Mouse (Mus musculus): ENCODE measurements around the gene Asna1. TPM values are rescaled to one million over a fixed set of nuclear protein-coding genes. Genes with fewer than 3 reads are reported as not detected.

The Asna1 gene
- polyA plus RNA-seq (2017; shearing (Covaris generic)), result 52.2 TPM

DNA sequence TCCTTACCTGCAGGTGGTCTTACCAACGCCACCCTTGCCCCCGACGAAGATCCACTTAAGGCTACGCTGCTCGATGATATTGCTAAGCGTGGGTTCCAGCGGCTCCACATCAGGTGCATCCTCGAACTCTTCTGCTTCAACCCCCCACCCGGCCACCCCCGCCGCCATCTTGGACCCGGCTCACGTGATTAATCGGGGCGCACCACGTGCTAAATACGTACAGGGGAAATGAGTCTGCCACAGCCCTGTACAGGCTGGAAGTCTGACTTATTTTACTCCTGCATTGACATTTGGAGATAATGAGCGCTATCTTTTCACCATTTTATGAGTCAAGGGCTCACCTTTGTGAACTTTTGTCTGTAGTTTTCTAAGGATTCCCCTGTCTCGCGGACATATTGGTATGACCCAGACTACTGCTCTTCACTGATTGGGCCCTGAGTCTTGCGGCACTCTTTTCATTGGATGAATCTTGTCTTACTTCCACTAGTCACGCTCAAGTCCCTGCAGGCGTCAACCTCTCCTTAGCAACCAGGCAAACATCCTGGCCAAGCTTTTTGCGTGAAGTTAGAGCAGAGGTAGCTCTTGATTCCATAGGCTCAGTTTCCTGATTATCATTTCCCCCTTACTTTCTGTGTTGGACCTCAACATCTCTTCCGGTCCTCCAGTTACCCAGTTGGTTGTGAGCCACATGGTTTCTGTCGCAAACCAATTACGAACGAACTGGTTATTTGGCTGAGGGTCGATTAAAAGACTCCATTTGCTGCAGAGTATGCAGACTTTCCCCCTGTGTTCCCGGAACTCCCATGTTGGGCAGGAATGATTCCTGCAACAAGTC lies at the start of gene Asna1:
Asna1 (minus strand) TSS at position 184 of the 835 bp plus-strand sequence.

DNA sequence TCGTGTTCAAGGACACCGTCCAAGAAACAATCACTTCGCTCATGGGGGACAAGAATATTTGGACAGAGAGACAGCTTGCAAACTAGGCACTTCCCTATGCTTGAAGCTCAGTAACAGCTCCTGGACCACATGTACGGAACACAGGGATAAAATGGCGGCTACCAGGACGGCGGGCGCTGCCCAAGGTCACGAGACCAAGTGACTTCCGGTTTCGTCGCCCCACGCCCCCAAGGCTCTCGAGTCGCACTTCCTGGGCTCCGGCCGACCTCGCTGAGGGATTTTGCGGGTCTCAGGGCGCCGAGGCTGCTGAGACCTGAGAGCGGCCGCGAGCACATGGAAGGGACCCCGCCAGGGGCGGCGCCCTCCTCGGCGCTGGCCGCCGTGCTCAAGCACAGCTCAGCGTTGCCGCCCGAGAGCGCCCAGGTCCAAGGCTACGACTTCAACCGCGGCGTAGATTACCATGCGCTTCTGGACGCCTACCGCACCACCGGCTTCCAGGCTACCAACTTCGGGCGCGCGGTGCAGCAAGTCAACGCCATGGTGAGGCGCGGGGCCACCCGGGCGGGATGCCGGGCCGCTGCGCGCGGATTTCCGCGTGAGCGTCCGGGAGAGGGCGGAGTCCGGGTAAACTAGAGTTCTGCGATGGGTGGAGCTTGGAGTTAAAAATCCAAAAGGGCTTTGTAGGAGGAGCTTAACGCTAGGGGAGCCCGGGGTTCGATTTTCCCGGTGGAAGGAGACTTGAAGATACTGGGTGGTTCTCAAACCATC lies 46.6 kb upstream of the Asna1 start, which contains the start of gene Dhps:
Dhps (plus strand) TSS at position 244 of the 768 bp plus-strand sequence.

DNA sequence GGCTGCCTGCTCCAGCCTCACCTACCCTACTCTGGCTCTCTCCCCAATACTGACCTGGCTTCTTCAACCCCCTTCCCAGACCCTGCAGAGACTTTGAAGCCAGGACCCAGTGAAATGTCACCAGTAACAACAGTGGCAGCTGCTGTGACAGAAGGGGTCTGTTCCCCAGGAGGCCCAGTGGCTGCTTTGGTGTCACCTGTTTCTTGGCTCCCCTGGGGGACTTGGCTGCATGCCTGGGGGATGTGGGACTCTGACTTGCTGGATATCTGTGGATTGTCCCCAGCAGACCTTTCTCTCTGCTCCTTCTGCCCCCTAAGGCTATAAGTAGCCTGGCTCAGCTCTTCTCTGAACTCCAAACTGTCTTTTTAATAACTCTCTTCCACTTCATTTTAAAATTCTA lies 42.9 kb upstream of the Asna1 start, which contains the start of gene Gm5741:
Gm5741 (minus strand) TSS at position 1 of the 400 bp plus-strand sequence.

DNA sequence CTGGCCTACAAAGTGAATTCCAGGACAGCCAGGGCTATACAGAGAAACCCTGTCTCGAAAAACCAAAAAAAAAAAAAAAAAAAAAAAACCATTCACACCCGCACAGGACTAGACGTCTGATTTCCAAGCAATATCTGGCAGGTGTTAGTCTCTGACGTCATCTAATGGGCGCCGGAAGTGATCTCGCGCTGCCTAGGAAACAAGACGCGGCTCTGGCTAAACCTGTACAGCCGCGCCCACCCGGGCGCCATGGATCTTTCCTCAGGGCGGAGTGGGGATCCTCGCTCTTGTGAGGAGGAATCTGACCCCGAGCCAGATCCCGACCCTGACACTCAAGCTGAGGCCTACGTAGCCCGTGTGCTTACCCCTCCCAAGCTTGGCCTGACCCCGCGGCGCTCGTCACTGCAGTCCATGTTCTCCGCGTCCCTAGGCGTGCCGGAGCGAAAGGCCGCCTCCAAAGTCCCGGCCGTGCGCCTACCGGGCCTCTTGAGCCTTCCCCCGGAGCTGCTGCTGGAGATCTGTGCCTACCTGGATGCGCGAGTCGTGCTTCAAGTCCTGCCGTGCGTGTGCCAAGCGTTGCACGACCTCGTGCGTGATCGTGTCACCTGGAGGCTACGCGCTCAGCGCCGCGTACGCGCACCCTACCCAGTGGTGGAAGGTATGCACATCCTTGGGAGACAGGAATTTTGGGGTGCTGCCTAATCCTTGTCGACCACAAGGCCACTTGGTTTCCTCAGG lies 35.0 kb upstream of the Asna1 start, which contains the start of gene Fbxw9:
Fbxw9 (plus strand) TSS at position 177 of the 738 bp plus-strand sequence.

DNA sequence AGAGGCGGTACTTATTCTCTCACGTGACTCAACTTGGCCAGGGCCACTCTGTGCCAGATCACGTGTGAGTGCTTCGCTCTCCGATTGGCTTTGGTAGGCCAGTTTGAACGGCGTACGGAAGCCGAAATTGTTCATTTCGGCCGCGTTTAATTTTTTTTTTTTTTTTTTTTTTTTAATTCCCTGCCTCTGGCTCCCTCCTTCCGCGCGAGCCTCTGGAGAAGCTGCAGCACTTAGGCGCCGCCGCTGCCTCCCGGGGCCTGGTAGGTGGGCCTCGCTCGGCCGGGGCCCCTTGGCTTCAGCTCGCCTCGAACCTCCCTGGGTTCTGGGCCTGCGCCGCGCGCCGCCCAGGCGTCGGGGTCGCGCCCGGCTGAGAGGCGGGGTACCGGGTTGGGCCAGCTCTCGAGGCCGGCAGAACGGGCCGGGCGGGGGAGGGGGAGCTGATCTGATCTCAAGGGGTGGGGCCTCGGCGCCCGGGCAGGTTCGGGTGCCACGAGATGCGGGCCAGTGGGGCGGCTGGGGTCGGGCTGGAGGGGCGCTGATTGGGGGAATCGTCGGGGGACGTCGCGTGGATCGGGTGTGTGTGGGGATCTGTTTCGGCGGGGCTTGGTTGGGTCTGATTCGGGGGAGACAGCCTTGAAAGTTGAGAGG lies 11.8 kb upstream of the Asna1 start, which contains the start of gene Tnpo2:
Tnpo2 (plus strand) TSS at position 198 of the 648 bp plus-strand sequence.

DNA sequence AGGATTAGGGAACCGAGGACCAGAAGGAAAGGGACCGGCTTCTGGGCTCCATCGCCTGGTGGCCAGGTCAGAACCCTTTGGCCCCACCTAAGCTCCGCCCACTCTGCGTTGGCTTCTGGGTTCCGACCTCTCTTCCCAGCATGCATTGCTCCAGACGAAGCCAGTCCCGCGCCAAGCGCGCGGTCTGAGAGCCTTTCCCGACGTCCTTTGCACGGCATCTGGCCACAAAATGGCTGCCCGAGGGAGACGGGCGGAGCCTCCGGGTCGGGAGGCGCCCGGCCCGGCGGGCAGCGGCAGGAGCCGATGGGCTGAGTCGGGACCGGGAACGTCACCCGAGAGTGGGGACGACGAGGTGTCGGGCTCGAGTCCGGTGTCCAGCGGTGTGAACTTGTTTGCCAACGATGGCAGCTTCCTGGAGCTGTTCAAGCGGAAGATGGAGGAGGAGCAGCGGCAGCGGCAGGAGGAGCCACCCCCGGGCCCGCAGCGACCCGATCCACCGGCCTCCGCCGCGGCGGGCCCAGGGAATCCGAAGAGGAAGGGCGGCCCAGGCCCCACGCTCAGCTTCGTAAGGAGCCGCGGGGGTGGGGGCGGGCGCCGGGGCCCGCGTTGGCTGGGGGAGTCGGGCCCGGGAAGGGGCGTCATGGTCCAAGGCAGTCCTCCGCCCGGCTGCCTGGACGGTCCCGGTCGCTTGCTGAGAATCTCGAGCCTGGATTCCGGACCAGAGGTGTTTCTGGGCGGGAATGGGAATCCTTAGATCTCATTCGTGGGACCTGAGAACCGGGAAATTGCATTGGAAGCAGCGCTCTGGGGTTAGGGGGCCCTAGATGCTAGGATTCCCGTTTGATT lies 1.8 kb upstream of the Asna1 start, which contains the start of gene Trir:
Trir (plus strand) TSS at position 154 of the 846 bp plus-strand sequence.

DNA sequence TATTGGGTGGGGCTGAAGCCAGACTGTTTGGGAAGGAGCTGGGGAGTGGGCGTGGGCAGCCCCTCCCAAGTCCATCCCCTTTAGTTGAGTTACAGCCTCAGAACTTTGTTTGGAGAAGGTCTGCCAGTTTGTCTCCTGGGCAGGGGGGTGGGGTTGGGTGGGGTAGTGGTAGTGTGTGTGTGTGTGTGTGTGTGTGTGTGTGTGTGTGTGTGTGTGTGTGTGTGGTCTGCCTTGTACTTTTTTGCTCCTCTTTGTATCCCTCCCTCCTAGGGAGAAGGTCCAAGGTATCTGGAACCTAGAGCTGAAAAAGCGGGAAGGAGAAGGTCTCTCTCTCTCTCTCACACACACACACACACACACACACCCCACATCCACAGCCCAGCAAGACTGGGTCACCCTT lies 10.7 kb downstream of the Asna1 start, which contains the start of gene Best2:
Best2 (minus strand) TSS at position 101 of the 400 bp plus-strand sequence.

DNA sequence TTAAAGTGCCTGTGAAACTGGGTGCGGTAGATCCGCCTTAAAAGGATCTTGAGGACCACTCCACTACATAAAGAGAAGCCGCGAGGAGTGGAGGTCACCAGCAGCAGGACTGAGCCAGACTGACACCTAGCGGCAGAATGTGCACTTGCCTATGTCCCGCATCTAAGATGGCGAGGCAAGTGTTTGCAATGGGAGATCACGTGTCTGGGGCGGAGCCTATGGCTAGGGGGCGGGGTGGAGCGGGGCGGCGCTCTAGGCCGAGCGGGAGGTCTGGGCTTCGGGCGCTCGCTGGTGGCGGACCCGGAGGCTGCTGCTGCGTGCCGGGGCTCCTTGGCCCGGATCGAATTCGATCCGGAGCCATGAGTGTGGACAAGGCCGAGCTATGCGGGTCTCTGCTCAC lies 34.7 kb downstream of the Asna1 start, which contains the start of gene Hook2:
Hook2 (plus strand) TSS at position 255 of the 400 bp plus-strand sequence.

DNA sequence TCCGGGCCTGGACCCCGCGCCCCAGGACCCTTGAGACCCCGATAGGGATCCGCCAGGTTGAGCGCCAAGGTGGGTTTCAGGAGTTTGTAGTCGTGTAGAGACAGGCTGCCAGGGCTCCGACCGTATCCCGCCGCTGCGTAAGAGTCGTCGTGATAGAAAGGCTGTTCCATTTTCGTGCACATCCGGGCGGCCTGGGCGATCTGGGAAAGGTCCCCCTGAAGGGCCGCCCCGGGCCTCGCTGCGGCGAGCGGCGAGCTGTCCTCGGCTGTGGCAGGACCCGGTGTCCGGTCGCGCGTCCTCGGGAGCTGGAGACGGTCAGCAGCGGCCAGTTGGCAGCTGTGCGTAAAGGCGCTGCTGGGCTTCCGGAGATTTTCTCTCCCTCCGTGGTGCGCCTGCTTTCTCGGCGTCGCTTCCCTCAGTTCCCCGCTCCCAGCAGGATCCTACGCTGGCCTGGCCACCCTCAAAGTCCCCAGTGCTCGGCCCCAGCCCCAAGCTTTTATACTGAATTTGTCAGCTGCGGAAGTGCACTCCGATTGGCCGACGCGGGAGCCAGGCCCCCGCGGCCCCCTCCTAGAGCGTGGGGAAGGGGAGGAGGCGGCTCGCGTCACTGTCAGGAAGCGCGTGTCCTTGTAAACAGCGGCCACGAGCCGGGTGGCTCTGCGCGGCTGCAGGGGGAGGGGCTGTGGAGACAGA lies 46.7 kb downstream of the Asna1 start, which contains the start of gene Junb:
Junb (minus strand) TSS at position 471 of the 693 bp plus-strand sequence.

DNA sequence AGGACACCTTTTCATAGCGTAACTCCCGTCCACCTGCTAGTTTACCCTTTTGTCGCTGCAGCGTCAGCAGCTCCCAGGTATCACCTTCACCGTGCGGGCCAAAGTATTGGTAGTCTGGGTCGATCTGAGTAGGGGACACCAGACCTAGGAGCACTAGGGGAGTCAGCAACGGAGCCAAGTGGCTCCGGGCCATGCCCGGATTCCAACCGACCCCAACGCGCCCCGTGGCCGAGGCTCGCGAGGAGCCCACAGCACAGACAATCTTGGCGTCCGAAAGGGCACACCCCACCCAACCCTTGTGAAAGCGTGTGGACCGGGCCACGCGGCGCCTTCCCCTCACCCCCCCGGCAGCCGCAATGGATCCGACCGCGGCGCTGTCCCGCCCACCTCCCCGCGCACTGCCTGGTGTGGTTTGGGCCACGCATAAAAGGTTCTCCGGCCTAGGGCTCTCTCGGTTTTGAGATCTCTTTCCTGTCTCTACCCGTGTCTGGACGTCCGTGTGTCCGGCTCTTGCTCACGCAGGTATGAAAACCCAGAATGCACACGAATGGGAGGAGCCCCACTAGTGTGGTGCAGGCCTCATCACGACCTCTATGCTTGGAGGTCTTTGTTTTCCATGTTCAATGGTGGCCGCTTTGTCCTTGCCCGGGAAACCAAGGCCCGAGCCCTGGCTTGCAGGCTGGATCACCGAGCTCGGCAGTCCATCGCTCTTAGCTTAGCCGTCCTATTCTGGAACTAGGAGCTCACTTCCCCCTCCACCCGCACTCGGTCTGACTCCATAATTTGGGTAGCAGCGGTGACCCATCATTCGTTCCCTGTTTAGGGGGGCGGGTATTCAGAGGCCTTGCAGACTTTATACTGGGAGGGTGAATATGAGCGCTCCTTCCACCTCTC lies 55.6 kb downstream of the Asna1 start, which contains the start of the genes Gm49661, Prdx2 and Rnaseh2a:
Gm49661 (minus strand) TSS at position 193 of the 894 bp plus-strand sequence.
Prdx2 (plus strand) TSS at position 347 of the 894 bp plus-strand sequence.
Rnaseh2a (minus strand) TSS at position 527 of the 894 bp plus-strand sequence.

Other genes starting within 250 kb of the Asna1 start
- 12.6 TPM for gene Nfix, start 224.9 kb downstream of the Asna1 start, polyA plus RNA-seq (2017; shearing (Covaris generic))
- 6.6 TPM for gene Dand5, start 202.5 kb downstream of the Asna1 start, polyA plus RNA-seq (2017; shearing (Covaris generic))
- gene Gadd45gip1, start 193.8 kb downstream of the Asna1 start, polyA plus RNA-seq (2017; shearing (Covaris generic)), result 33.5 TPM
- gene Rad23a, start 184.6 kb downstream of the Asna1 start, polyA plus RNA-seq (2017; shearing (Covaris generic)), result 212 TPM
- 491 TPM for gene Calr, start 178.3 kb downstream of the Asna1 start, polyA plus RNA-seq (2017; shearing (Covaris generic))
- 102 TPM for gene Farsa, start 168.3 kb downstream of the Asna1 start, polyA plus RNA-seq (2017; shearing (Covaris generic))
- 4.5 TPM for gene Syce2, start 153.2 kb downstream of the Asna1 start, polyA plus RNA-seq (2017; shearing (Covaris generic))
- gene Gcdh, start 131.4 kb downstream of the Asna1 start, polyA plus RNA-seq (2017; shearing (Covaris generic)), result 39.3 TPM
- 0.16 TPM for gene Klf1, start 123.4 kb downstream of the Asna1 start, polyA plus RNA-seq (2017; shearing (Covaris generic))
- 14.6 TPM for gene Dnase2a, start 116.7 kb downstream of the Asna1 start, polyA plus RNA-seq (2017; shearing (Covaris generic))
- 1.2 TPM for gene Mast1, start 87.9 kb downstream of the Asna1 start, polyA plus RNA-seq (2017; shearing (Covaris generic))
- 0.19 TPM for gene Rtbdn, start 78.3 kb downstream of the Asna1 start, polyA plus RNA-seq (2017; shearing (Covaris generic))
- gene Gm49661, start 55.8 kb downstream of the Asna1 start, polyA plus RNA-seq (2017; shearing (Covaris generic)), result not detected
- gene Prdx2, start 55.7 kb downstream of the Asna1 start, polyA plus RNA-seq (2017; shearing (Covaris generic)), result 181 TPM
- gene Rnaseh2a, start 55.5 kb downstream of the Asna1 start, polyA plus RNA-seq (2017; shearing (Covaris generic)), result 99.4 TPM
- 673 TPM for gene Junb, start 46.6 kb downstream of the Asna1 start, polyA plus RNA-seq (2017; shearing (Covaris generic))
- 10.7 TPM for gene Hook2, start 34.7 kb downstream of the Asna1 start, polyA plus RNA-seq (2017; shearing (Covaris generic))
- gene Best2, start 10.8 kb downstream of the Asna1 start, polyA plus RNA-seq (2017; shearing (Covaris generic)), result not detected
- 206 TPM for gene Trir, start 1.5 kb upstream of the Asna1 start, polyA plus RNA-seq (2017; shearing (Covaris generic))
- gene Tnpo2, start 11.6 kb upstream of the Asna1 start, polyA plus RNA-seq (2017; shearing (Covaris generic)), result 34.3 TPM
- 6.5 TPM for gene Fbxw9, start 34.8 kb upstream of the Asna1 start, polyA plus RNA-seq (2017; shearing (Covaris generic))
- gene Gm5741, start 42.7 kb upstream of the Asna1 start, polyA plus RNA-seq (2017; shearing (Covaris generic)), result 0.81 TPM
- 92.5 TPM for gene Dhps, start 46.5 kb upstream of the Asna1 start, polyA plus RNA-seq (2017; shearing (Covaris generic))
- gene Wdr83os, start 55.5 kb upstream of the Asna1 start, polyA plus RNA-seq (2017; shearing (Covaris generic)), result 173 TPM
- 42.2 TPM for gene Wdr83, start 56.0 kb upstream of the Asna1 start, polyA plus RNA-seq (2017; shearing (Covaris generic))
- 124 TPM for gene Man2b1, start 58.0 kb upstream of the Asna1 start, polyA plus RNA-seq (2017; shearing (Covaris generic))
- not detected for gene Zfp791, start 97.8 kb upstream of the Asna1 start, polyA plus RNA-seq (2017; shearing (Covaris generic))
- gene Cks1brt, start 126.6 kb upstream of the Asna1 start, polyA plus RNA-seq (2017; shearing (Covaris generic)), result 0.13 TPM
- gene Olfr371, start 200.7 kb upstream of the Asna1 start, polyA plus RNA-seq (2017; shearing (Covaris generic)), result not detected

Data from CD4-positive, CD25-positive, alpha-beta regulatory T cell (primary cell).